Mouse (Mus musculus): ENCODE measurements at regions not wholly inside any gene's neighbourhood (a gene's known extent, or its start where the extent isn't known, plus 50 kb on each side); places are given as distances from the start of the nearest gene placed in this dataset.

GRCm38 (mm10) chr16:65916831-65917230 is 101.8 kb downstream of the Vgll3 start:
- DNase-seq (ENCODE audit: low spot score): no peak

- no peak for DNase-seq (ENCODE audit: low spot score)
These were observed 110.9 kb downstream of the Vgll3 start for GRCm38 (mm10) chr16:65925986-65926385.

- no peak for DNase-seq (ENCODE audit: low spot score)
These were observed 148.8 kb downstream of the Vgll3 start for GRCm38 (mm10) chr16:65963829-65964228.

GRCm38 (mm10) chr16:65964260-65964659 is 149.2 kb downstream of the Vgll3 start:
- no peak for DNase-seq (ENCODE audit: low spot score)

- no peak for DNase-seq (ENCODE audit: low spot score)
These were observed 162.0 kb downstream of the Vgll3 start for GRCm38 (mm10) chr16:65977075-65977474.

GRCm38 (mm10) chr16:65987186-65987585 is 172.1 kb downstream of the Vgll3 start:
- no peak for DNase-seq (ENCODE audit: low spot score)

- no peak for DNase-seq (ENCODE audit: low spot score)
These were observed 184.3 kb downstream of the Vgll3 start for GRCm38 (mm10) chr16:65999343-65999742.

- DNase-seq (ENCODE audit: low spot score): no peak
These were observed 185.7 kb downstream of the Vgll3 start for GRCm38 (mm10) chr16:66000728-66001273.

GRCm38 (mm10) chr16:66004689-66005088 is 189.6 kb downstream of the Vgll3 start:
- DNase-seq (ENCODE audit: low spot score): no peak

- DNase-seq (ENCODE audit: low spot score): peak; percentile 25
These were observed 191.0 kb downstream of the Vgll3 start for GRCm38 (mm10) chr16:66005954-66006580.

GRCm38 (mm10) chr16:66013608-66014007 is 198.6 kb downstream of the Vgll3 start:
- DNase-seq (ENCODE audit: low spot score): no peak

GRCm38 (mm10) chr16:66014861-66015602 is 200.0 kb downstream of the Vgll3 start:
- DNase-seq (ENCODE audit: low spot score): no peak

GRCm38 (mm10) chr16:66017040-66017439 is 202.0 kb downstream of the Vgll3 start:
- no peak for DNase-seq (ENCODE audit: low spot score)

GRCm38 (mm10) chr16:66023397-66023796 is 208.3 kb downstream of the Vgll3 start:
- no peak for DNase-seq (ENCODE audit: low spot score)
